Mouse (Mus musculus) A20 (cell line): Measurements from ENCODE around the gene Iqsec2.

Source experiments
- DNase-seq: peaks from one replicate; pipeline ENCODE4 v3.0.0-alpha.2; 2011; ENCODE audit warnings: low read depth, low spot score

The Iqsec2 gene

GRCm38 (mm10) chrX:152143941-152144741, at the start of gene Iqsec2:
Gene Iqsec2 (plus strand): TSS chrX:152144268.
- peak; percentile 38 for DNase-seq

GRCm38 (mm10) chrX:152097572-152097971, 46.5 kb upstream of the Iqsec2 start:
- DNase-seq = no peak

- DNase-seq = no peak
These were observed 22.4 kb upstream of the Iqsec2 start for GRCm38 (mm10) chrX:152121687-152122086.

GRCm38 (mm10) chrX:152130777-152131176, 13.3 kb upstream of the Iqsec2 start:
- no peak for DNase-seq

GRCm38 (mm10) chrX:152132029-152132428, 12.0 kb upstream of the Iqsec2 start:
- no peak for DNase-seq

GRCm38 (mm10) chrX:152135195-152135594, 8.9 kb upstream of the Iqsec2 start:
- no peak for DNase-seq

GRCm38 (mm10) chrX:152144742-152145214, 710 bp downstream of the Iqsec2 start:
- peak; percentile 15 for DNase-seq

GRCm38 (mm10) chrX:152146150-152146549, 2.1 kb downstream of the Iqsec2 start:
- DNase-seq = no peak

GRCm38 (mm10) chrX:152146691-152147090, 2.6 kb downstream of the Iqsec2 start:
- DNase-seq = no peak

- DNase-seq = peak; percentile 58
These were observed 3.5 kb downstream of the Iqsec2 start for GRCm38 (mm10) chrX:152147451-152148116.

- DNase-seq = no peak
These were observed 4.6 kb downstream of the Iqsec2 start for GRCm38 (mm10) chrX:152148706-152149105.

GRCm38 (mm10) chrX:152151709-152152108, 7.6 kb downstream of the Iqsec2 start:
- peak; percentile 53 for DNase-seq

- no peak for DNase-seq
These were observed 14.2 kb downstream of the Iqsec2 start for GRCm38 (mm10) chrX:152158294-152158693.

- DNase-seq = no peak
These were observed 17.3 kb downstream of the Iqsec2 start for GRCm38 (mm10) chrX:152161404-152161803.

GRCm38 (mm10) chrX:152164061-152164460, 20.0 kb downstream of the Iqsec2 start:
- no peak for DNase-seq

GRCm38 (mm10) chrX:152166161-152166560, 22.1 kb downstream of the Iqsec2 start:
- DNase-seq = no peak

GRCm38 (mm10) chrX:152168521-152168920, 24.5 kb downstream of the Iqsec2 start:
- no peak for DNase-seq

GRCm38 (mm10) chrX:152171041-152172026, 27.3 kb downstream of the Iqsec2 start:
- DNase-seq = no peak

GRCm38 (mm10) chrX:152172487-152172935, 28.4 kb downstream of the Iqsec2 start:
- DNase-seq = peak; percentile 41

- DNase-seq = peak; percentile 49
These were observed 31.2 kb downstream of the Iqsec2 start for GRCm38 (mm10) chrX:152175284-152175683.

- DNase-seq = no peak
These were observed 33.8 kb downstream of the Iqsec2 start for GRCm38 (mm10) chrX:152177897-152178296.
